Mouse (Mus musculus) midbrain, embryonic 16.5 days (tissue): ENCODE results near the gene Kcnab2. TPM values are rescaled to one million over a fixed set of nuclear protein-coding genes. Genes with fewer than 3 reads are reported as not detected.
A peak's percentile ranks its signal among the peaks of the same experiment; 100 is the strongest.

ENCODE experiments used
- ATAC-seq: fragments of 200-750 bp; cut with Nextera tagmentation; 2 replicates; pipeline ENCODE4 v1.8.0; 2017; ENCODE audit warnings: moderate TSS enrichment
- H3K27ac ChIP-seq: fragments of 300-500 bp; sonication (generic); 2 replicates; pipeline ENCODE4 v1.5.1; 2014; ENCODE audit warnings: mild to moderate bottlenecking, low read length, mixed read lengths
- H3K27me3 ChIP-seq: fragments of 300-500 bp; sonication (generic); 2 replicates; pipeline ENCODE4 v1.6.1; 2014; ENCODE audit warnings: low read depth, low read length, mixed read lengths; ENCODE audit not compliant: control insufficient read depth, insufficient read depth
- H3K36me3 ChIP-seq: fragments of 300-500 bp; sonication (generic); 2 replicates; pipeline ENCODE4 v1.6.1; 2014; ENCODE audit warnings: mild to moderate bottlenecking, low read length, moderate library complexity, mixed read lengths; ENCODE audit not compliant: control insufficient read depth, insufficient read depth
- H3K4me1 ChIP-seq: fragments of 300-500 bp; sonication (generic); 2 replicates; pipeline ENCODE4 v1.6.1; 2014; ENCODE audit warnings: mild to moderate bottlenecking, low read length, mixed read lengths; ENCODE audit not compliant: control insufficient read depth, insufficient read depth
- H3K4me2 ChIP-seq: fragments of 300-500 bp; sonication (generic); 2 replicates; pipeline ENCODE4 v1.6.1; 2014; ENCODE audit warnings: mild to moderate bottlenecking, low read length, mixed read lengths
- H3K4me3 ChIP-seq: fragments of 300-500 bp; sonication (generic); 2 replicates; pipeline ENCODE4 v1.5.1; 2014; ENCODE audit warnings: low read depth, mild to moderate bottlenecking, low read length, moderate library complexity, mixed read lengths
- H3K9ac ChIP-seq: fragments of 300-500 bp; sonication (generic); 2 replicates; pipeline ENCODE4 v1.6.1; 2014; ENCODE audit warnings: low read depth, low read length, mixed read lengths
- H3K9me3 ChIP-seq: fragments of 300-500 bp; sonication (generic); replicated peaks from 2 replicates; pipeline ENCODE4 v1.6.1; 2014; ENCODE audit warnings: mild to moderate bottlenecking, low read length, mixed read lengths; ENCODE audit not compliant: control insufficient read depth, poor library complexity, severe bottlenecking
- WGBS: fragments of 180-500 bp; shearing (Covaris S2); extraction: QIAGEN DNeasy Blood & Tissue Kit; methylation state at CpG from one replicate; pipeline ENCODE4 v1.1.7; 2014; 5-methylcytosine and 5-hydroxymethylcytosine counted together
- polyA plus RNA-seq: library from polyadenylated mRNA; unstranded; fragments of >200 nt; fragmentation: Nextera tagmentation; extraction: Ambion mirVana; gene quantifications from 2 replicates; pipeline ENCODE4 v1.2.1, GENCODE M21; 2015

The Kcnab2 gene
- polyA plus RNA-seq, 1 experiment from 2014 or later, result 29.8 TPM

DNA sequence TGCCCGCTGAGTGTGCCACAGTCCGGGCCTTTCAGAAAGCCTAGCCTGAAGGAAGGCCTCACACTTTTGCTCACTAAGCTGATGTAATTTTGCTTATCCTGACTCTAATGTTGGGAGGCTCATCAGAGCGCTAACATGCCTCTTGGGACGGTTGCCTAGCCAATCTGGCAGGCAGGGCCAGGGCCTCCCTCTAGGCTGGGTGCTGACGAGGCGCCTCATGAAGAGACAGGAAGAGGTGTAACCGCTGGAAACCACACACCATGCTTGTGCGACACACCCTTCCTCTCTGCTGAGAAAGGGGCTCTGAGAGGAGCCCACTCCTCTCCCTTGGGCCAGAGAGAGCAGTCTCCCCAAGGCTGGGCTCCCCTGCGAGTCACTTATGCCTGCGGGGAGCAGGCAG, 31.5 kb downstream of the Kcnab2 start:
- Histone ChIP-seq H3K27ac (no peak overlapping the region), H3K9me3 (no peaks in the 10 kb centered on the region), H3K4me2 (no peak overlapping the region), H3K4me1 (no peaks in the 10 kb centered on the region), H3K36me3 (no peaks in the 10 kb centered on the region), H3K9ac (no peak overlapping the region), H3K27me3 (no peaks in the 10 kb centered on the region), H3K4me3 (no peak overlapping the region)
- 92% methylated on average over 10 of the region's 10 CpGs for WGBS
- no peak for ATAC-seq

DNA sequence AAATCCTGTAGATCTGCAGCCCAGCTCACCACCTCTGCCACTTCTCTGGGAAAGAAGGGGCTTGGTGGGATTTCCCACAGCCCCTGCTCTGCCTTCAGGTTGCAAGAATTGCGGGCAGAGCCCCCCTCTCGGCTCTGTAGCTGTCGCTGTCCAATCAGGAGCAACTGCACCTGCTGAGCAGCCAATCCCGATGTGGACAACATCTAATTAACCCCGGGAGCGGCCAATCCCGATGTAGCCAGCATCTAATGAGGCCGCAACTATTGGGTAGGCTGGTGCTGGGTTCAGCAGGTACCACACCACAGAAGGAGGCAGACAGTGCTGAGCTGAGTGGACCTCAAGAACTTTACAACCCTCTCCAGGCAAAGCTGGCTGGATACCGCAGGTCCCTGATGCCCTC, 36.1 kb downstream of the Kcnab2 start:
- H3K27ac ChIP-seq, result no peak overlapping the region
- no peaks in the 10 kb centered on the region for H3K27me3 ChIP-seq
- no peak overlapping the region for H3K4me3 ChIP-seq
- no peak overlapping the region for H3K4me2 ChIP-seq
- no peaks in the 10 kb centered on the region for H3K9me3 ChIP-seq
- no peak for ATAC-seq
- H3K4me1 ChIP-seq, result no peaks in the 10 kb centered on the region
- H3K36me3 ChIP-seq, result no peaks in the 10 kb centered on the region
- no peak overlapping the region for H3K9ac ChIP-seq
- WGBS, result 42% methylated on average over 9 of the region's 9 CpGs

DNA sequence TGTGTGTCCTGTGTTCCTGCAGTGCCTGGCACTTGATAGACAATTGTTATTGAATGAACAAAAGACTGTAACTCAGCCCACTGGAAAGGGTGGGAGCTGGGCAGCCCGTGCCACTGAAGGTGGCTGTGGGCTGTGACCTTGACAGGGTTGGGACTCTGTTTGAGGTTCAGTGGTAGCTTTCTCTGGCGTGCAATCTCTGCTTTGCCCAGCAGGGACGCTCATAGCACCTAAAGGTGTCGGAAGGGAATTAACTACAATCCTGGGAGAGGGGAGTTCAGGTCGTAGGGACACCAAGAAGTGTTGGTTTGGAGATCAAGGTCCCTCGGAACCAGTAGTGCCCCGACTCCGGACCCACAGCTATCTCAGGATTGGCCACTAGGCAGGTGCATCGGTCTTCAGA, 36.8 kb downstream of the Kcnab2 start:
- WGBS, result 71% methylated on average over 9 of the region's 9 CpGs
- no peak for ATAC-seq
- no peak overlapping the region for H3K27ac ChIP-seq

DNA sequence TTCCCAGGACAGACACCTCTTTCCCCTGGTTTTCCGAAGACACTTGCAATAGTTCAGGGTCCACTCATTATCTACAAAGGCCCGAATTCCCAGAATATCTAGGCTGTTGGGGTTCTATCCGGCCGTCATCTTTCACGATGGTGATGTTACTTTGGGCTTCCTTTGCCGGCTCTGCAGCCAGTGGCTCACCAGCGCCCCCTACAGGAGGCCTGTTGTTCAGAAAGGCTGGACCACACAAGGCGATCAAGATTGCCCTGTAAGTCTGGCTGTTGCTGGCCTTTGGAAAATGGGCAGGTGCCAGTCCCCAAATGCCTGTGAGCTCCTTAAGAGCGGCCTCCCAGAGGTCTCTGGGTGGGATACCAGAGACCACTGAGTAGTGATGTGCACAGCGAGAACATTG, 42.4 kb downstream of the Kcnab2 start:
- 9% methylated on average over 10 of the region's 10 CpGs for WGBS
- ATAC-seq, result peak; percentile 79
- Histone ChIP-seq H3K27ac (no peak overlapping the region), H3K9ac (peak overlapping the region; percentile 54; the same call in 1 of the 2 replicates), H3K9me3 (no peaks in the 10 kb centered on the region), H3K4me3 (peak overlapping the region; percentile 18; the same call in 1 of the 2 replicates), H3K36me3 (no peaks in the 10 kb centered on the region), H3K4me2 (peak overlapping the region; percentile 58), H3K4me1 (peaks cover 9% of the 10 kb centered on the region), H3K27me3 (no peaks in the 10 kb centered on the region)

More for the DNA sequence above, 36.8 kb downstream of the Kcnab2 start:
- Histone ChIP-seq H3K9me3 (no peaks in the 10 kb centered on the region), H3K4me2 (no peak overlapping the region), H3K9ac (no peak overlapping the region), H3K36me3 (no peaks in the 10 kb centered on the region), H3K4me3 (no peak overlapping the region), H3K27me3 (no peaks in the 10 kb centered on the region), H3K4me1 (no peaks in the 10 kb centered on the region)

GRCm38 (mm10) chr4:152434836-152435235, 42.8 kb downstream of the Kcnab2 start:
- Histone ChIP-seq H3K27me3 (no peaks in the 10 kb centered on the region), H3K36me3 (no peaks in the 10 kb centered on the region), H3K27ac (no peak overlapping the region), H3K4me3 (peak overlapping the region; percentile 18; the same call in 1 of the 2 replicates), H3K4me1 (peaks cover 9% of the 10 kb centered on the region), H3K9ac (peak overlapping the region; percentile 54; the same call in 1 of the 2 replicates), H3K4me2 (peak overlapping the region; percentile 58), H3K9me3 (no peaks in the 10 kb centered on the region)
- peak; percentile 93 for ATAC-seq
- WGBS, result 0% methylated on average over 9 of the region's 9 CpGs

DNA sequence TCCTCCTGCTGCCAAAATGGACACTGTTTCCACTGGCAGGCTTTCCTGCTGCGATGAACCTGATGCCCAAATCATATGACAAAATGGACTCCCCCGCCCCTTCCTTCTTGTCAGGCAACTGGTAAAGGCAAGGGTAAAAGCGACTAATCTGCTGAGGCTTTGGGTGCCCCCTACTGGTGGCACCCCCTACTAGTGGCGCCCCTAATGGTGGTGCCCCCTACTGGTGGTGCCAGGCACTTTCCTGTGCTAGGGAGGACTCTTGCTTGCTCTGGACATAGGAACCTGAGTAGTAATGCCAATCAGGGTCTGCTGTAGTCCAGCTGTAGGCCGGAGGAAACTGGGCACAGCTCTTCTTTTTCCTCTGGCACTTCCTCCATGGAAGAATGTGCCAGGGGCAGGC, 45.4 kb downstream of the Kcnab2 start:
- 56% methylated on average over 5 of the region's 5 CpGs for WGBS
- no peaks in the 10 kb centered on the region for H3K9me3 ChIP-seq

DNA sequence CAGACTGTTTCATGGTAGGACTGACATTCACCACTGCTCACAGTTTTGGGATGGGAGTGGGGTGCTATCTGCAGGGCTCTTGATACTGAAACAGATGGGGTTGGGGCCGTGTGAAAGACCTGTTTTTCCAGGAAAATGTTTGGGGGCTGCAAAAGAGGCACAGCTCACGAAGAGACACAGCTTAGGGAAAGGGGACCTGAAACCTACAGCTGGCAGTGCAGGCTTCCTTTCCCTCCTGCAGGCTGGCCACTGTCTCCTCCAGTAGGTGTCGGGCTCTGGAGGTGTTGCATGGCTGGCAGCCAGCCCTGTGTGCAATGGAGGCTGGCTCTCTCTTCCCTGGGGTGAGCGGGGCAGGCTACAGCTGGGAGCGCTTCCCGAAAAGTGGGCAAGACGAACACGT, 49.4 kb downstream of the Kcnab2 start:
- ATAC-seq, result no peak
- H3K4me3 ChIP-seq, result no peak overlapping the region
- WGBS, result 52% methylated on average over 8 of the region's 8 CpGs

More for the DNA sequence above, 45.4 kb downstream of the Kcnab2 start:
- H3K9ac ChIP-seq, result no peak overlapping the region
- H3K27me3 ChIP-seq, result no peaks in the 10 kb centered on the region
- H3K27ac ChIP-seq, result no peak overlapping the region
- peaks cover 9% of the 10 kb centered on the region for H3K4me1 ChIP-seq
- no peak overlapping the region for H3K4me2 ChIP-seq
- no peak for ATAC-seq
- H3K4me3 ChIP-seq, result no peak overlapping the region
- no peaks in the 10 kb centered on the region for H3K36me3 ChIP-seq

GRCm38 (mm10) chr4:152424922-152425321, 52.7 kb downstream of the Kcnab2 start:
- H3K4me2 ChIP-seq, result no peak overlapping the region
- H3K4me3 ChIP-seq, result no peak overlapping the region
- no peaks in the 10 kb centered on the region for H3K36me3 ChIP-seq
- H3K9me3 ChIP-seq, result peaks cover 4% of the 10 kb centered on the region; the same call in 1 of the 2 replicates
- H3K4me1 ChIP-seq, result no peaks in the 10 kb centered on the region
- H3K27me3 ChIP-seq, result no peaks in the 10 kb centered on the region
- ATAC-seq, result no peak
- H3K9ac ChIP-seq, result no peak overlapping the region
- H3K27ac ChIP-seq, result no peak overlapping the region
- WGBS, result 75% methylated on average over 5 of the region's 5 CpGs

More for the DNA sequence above, 49.4 kb downstream of the Kcnab2 start:
- peaks cover 4% of the 10 kb centered on the region; the same call in 1 of the 2 replicates for H3K9me3 ChIP-seq
- H3K4me2 ChIP-seq, result no peak overlapping the region
- no peaks in the 10 kb centered on the region for H3K4me1 ChIP-seq
- no peaks in the 10 kb centered on the region for H3K27me3 ChIP-seq
- H3K27ac ChIP-seq, result no peak overlapping the region
- 0 out of 2 replicates have a peak overlapping the region, but pooled peaks have one; percentile 10 for H3K9ac ChIP-seq
- H3K36me3 ChIP-seq, result no peaks in the 10 kb centered on the region

- no peaks in the 10 kb centered on the region for H3K4me1 ChIP-seq
- no peak overlapping the region for H3K9ac ChIP-seq
- no peaks in the 10 kb centered on the region for H3K36me3 ChIP-seq
- WGBS, result 35% methylated on average over 4 of the region's 4 CpGs
- H3K4me3 ChIP-seq, result no peak overlapping the region
- H3K9me3 ChIP-seq, result peaks cover 4% of the 10 kb centered on the region; the same call in 1 of the 2 replicates
- no peak overlapping the region for H3K4me2 ChIP-seq
- no peak overlapping the region for H3K27ac ChIP-seq
- H3K27me3 ChIP-seq, result no peaks in the 10 kb centered on the region
- no peak for ATAC-seq
Measured at GRCm38 (mm10) chr4:152424341-152424740, 53.3 kb downstream of the Kcnab2 start.
